Mouse (Mus musculus): ENCODE results near the gene Tfpi.
"Not testable (repeated sequence)": the region's sequence is repeated elsewhere in the genome, so short reads cannot be mapped to it uniquely, and the experiment has no call there.

The Tfpi gene

DNA sequence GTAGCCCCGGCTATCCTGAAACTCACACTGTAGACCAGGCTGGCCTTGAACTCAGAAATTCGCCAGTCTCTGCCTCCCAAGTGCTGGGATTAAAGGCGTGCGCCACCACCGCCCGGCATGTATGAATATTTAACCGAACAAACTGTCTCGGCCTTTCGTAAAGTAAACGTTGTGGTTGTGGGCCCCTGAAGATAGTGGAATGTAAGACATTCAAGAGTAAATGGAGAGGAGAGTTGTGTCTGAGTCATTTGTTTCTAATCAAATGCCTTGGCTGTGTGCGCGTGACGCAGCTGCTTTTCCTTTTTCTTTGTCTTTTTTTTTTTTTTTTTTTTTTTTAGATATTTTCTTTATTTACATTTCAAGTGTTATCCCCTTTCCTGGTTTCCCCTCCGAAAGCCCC is 88.0 kb downstream of the Tfpi start:
- DNase-seq (ENCODE audit: low spot score): not testable (repeated sequence)

DNA sequence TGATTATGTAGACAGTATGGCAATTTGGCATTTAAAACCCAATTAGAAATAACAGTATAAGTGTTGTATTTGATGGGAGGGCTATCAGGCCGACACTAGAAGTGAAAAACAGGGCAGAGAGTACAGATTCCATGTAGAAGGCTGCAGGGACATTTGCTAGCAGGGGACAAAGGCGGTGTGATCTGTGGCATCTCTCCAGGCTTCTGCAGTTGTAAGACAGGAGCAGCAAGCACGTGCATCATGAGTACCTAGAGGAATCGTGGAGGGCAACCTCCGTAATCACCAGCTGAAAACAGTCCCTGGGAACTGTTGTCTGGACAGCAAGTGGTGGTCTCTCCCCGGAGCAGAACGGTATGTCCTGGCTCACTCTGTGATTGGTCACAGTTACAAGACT is 88.6 kb downstream of the Tfpi start:
- no peak for DNase-seq (ENCODE audit: low spot score)

DNA sequence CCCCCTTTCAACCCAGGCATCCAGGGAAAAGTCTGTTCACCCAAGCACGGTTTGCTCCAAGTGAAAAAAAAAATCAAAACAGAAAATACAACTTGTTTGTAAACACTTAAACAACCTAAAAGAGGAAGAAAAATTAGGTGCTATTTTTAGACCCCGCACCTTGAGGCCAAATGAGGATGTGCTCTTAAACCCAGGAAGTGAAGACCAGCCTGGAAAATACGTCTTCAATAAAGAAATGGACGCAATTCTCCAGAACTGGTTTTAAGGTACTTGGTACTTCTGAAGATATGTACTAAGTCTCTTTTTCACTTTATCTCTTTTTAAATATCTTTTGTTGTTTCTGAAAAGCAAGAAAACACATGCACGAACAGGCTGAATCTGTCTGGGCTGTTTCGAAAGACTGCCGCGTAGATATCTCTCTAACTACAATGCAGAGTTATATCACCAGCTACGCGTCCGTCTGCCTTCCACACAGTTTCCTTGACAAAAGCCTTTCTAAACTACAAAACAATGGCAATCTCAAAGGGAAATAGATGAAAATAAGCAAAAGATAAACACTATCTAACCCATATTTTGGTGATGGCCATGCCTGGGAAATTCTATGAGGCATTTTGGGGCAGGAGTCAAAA is 89.1 kb downstream of the Tfpi start:
- no peak for DNase-seq (ENCODE audit: low spot score)

DNA sequence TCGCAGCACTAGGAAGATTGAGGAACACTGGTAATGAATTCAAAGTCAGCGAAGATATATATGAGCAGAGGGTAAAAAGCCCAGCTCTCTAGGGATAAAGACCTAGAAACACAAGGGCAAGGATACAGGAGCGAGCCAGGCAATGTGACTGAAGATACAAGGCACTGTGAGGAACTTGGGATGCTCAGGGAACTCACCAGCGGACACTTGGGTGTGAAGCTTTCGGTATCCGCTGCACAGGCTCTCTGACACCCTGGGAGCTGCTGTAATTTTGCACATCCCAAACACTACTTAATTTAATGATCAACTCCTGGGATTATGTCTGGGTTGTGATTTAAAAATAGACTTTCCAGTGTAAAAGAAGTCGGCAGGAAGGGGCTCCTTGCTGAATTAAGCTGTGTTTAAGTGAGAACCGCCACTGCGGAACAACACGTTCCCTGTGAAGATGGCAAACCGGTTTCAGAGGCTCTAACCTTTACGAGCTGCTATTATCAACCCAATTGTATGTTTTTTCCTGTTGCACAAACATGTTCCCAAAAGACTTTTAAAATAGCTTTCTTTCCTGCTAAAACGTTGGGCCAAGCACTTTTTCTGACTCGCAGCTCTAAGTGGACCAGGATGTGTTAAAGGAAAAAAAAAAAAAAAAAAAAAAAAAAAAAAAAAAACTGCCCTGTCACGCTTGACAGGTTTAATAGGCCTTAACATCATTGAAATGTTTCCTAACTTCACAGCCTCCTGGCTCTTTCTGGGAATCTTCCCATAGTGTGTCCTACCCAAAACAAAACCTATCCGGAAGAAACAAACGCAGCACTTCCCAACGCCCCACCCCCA is 89.8 kb downstream of the Tfpi start:
- DNase-seq (ENCODE audit: low spot score): no peak

DNA sequence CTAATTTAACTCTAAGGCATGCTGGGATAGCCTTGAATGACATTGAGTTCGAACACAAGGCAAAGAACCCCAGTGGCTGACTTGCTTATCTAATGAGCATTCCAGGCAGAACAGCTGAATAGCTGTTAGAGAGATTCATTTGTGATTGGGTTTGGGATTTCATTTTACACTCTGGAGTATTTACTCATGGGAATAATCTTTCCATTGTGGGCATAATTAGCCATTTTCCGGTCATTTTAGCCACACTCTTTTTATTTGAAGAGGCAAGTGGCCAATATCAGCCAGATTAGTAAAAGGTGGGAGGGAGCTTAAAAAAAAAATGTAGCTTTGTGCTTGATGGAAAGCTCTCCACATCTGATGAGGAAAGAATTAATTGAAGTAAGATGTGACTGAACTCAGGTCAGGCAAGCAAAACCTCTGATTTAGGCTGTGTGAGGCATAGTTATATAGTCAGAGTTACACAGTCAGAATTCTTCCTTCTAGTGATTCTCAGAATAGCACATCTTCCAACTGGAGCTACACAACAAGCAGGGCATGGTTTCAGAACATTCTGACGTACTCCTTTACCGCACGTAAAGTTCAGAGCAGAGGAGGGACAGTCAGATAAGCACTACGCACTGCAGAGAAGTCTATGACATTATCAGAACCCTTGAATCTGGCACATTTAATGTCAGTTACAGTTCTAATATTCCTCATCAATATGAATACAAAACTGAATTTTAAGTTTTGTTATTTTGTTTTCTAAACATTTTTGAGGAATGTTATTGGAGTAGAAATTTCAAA is 91.5 kb downstream of the Tfpi start:
- DNase-seq (ENCODE audit: low spot score): no peak

GRCm38 (mm10) chr2:84383828-84384227 is 92.7 kb downstream of the Tfpi start:
- no peak for DNase-seq (ENCODE audit: low spot score)

Measured in layer of hippocampus, adult 11-12 months (tissue).